Mouse (Mus musculus) embryo, embryonic 11 days (tissue): ENCODE measurements around the gene Pdx1.
A peak's percentile ranks its signal among the peaks of the same experiment; 100 is the strongest.

Experiments
- DNase-seq: peaks from one replicate; pipeline ENCODE4 v3.0.0-alpha.2; 2015

Gene Pdx1

GRCm38 (mm10) chr5:147284365-147284764 is 14.6 kb downstream of the Pdx1 start:
- no peak for DNase-seq

GRCm38 (mm10) chr5:147291764-147292505 is 22.2 kb downstream of the Pdx1 start:
- no peak for DNase-seq

GRCm38 (mm10) chr5:147292506-147293120 is 22.9 kb downstream of the Pdx1 start:
- DNase-seq: no peak

GRCm38 (mm10) chr5:147293127-147293910 is 23.6 kb downstream of the Pdx1 start:
- DNase-seq: peak; percentile 92

- no peak for DNase-seq
Measured at GRCm38 (mm10) chr5:147294121-147294520, 24.4 kb downstream of the Pdx1 start.

GRCm38 (mm10) chr5:147297249-147297648 is 27.5 kb downstream of the Pdx1 start:
- DNase-seq: no peak

- DNase-seq: peak; percentile 91
Measured at GRCm38 (mm10) chr5:147299255-147300000, 29.7 kb downstream of the Pdx1 start.

- DNase-seq: no peak
Measured at GRCm38 (mm10) chr5:147300001-147300363, 30.2 kb downstream of the Pdx1 start.

- DNase-seq: no peak
Measured at GRCm38 (mm10) chr5:147300917-147301780, 31.4 kb downstream of the Pdx1 start.

GRCm38 (mm10) chr5:147301781-147302070 is 32.0 kb downstream of the Pdx1 start:
- DNase-seq: no peak

- no peak for DNase-seq
Measured at GRCm38 (mm10) chr5:147302141-147302540, 32.4 kb downstream of the Pdx1 start.

- DNase-seq: no peak
Measured at GRCm38 (mm10) chr5:147302746-147303400, 33.1 kb downstream of the Pdx1 start.

GRCm38 (mm10) chr5:147304276-147305155 is 34.8 kb downstream of the Pdx1 start:
- peak; percentile 59 for DNase-seq

- DNase-seq: no peak
Measured at GRCm38 (mm10) chr5:147305166-147305565, 35.4 kb downstream of the Pdx1 start.

- no peak for DNase-seq
Measured at GRCm38 (mm10) chr5:147305856-147306637, 36.3 kb downstream of the Pdx1 start.

GRCm38 (mm10) chr5:147306638-147307397 is 37.1 kb downstream of the Pdx1 start, which contains the start of gene Cdx2:
Gene Cdx2, minus strand, starts transcription at chr5:147307270.
- DNase-seq: no peak

GRCm38 (mm10) chr5:147307398-147307785 is 37.6 kb downstream of the Pdx1 start:
- DNase-seq: no peak

GRCm38 (mm10) chr5:147308451-147308850 is 38.7 kb downstream of the Pdx1 start:
- no peak for DNase-seq

GRCm38 (mm10) chr5:147309786-147310185 is 40.0 kb downstream of the Pdx1 start:
- DNase-seq: no peak
